ENCODE assay signal across 11 mouse cellular contexts in the genomic region with DNA sequence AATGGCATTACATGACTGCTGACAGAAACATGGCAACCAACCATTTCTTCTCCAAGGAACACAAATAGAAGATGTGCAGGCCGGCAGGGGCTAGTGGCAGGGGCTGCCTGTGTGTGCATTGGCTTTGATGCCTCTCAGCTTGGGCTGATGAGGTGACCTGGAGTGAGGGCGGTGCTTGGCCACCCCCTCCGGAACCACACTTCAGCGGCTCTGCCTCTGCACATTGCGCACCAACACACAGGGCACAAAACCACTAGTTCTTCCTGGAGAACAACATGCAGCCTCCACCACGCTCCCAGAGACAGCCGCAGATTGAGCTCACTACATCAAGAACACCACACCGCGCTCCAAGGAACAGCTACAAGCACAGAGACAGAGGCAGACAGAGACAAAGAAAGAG. TPM values are rescaled to one million over a fixed set of nuclear protein-coding genes. Genes with fewer than 3 reads are reported as not detected.
DNase-seq lines count a peak whose midpoint lies in the region; ATAC-seq and TF ChIP-seq lines count a peak whose summit lies in the region.
"Had no signal": no experiment of that assay in that cellular context is flagged by ENCODE, and none has a peak within 500 bp of the region (broad histone marks: within the 10 kb centered on the region; RNA-seq: fewer than 3 reads in every experiment).

No protein-coding gene starts in this region.

- no peak overlapping the region for H3K4me2 ChIP-seq in kidney, embryonic 15.5 days

- TF ChIP-seq CTCF in cerebellum, adult 2 months (IDR thresholded peaks at IDR 0.05; ENCODE audit: borderline replicate concordance, insufficient read depth, low read depth, low read length) = no peak
- TF ChIP-seq CTCF in testis, adult 2 months (IDR thresholded peaks at IDR 0.05; ENCODE audit: control insufficient read depth, insufficient read depth, insufficient replicate concordance, low read depth, low read length) = no peak

- H3K27me3 ChIP-seq in cerebellum, adult 2 months (ENCODE audit: control insufficient read depth, insufficient read depth, low read length) = no peaks in the 10 kb centered on the region
- no peaks in the 10 kb centered on the region for H3K27me3 ChIP-seq in kidney, embryonic 15.5 days
- H3K27me3 ChIP-seq in testis, adult 2 months (ENCODE audit: control insufficient read depth, insufficient read depth, low read length) = no peaks in the 10 kb centered on the region

- H3K36me3 ChIP-seq in kidney, embryonic 15.5 days = peaks cover 95% of the 10 kb centered on the region
- H3K36me3 ChIP-seq in testis, adult 2 months (ENCODE audit: control insufficient read depth, insufficient read depth, low read length) = peaks cover 12% of the 10 kb centered on the region

- DNase-seq in cerebellum, adult 11-12 months = peak; percentile 27
- DNase-seq in cerebellum, adult 2 months = no peak
- DNase-seq in kidney, adult 11 months = no peak
- DNase-seq in testis, postnatal 14 days (ENCODE audit: low spot score) = no peak
- no peak for DNase-seq in adrenal gland, postnatal 25 days
- DNase-seq: gastrocnemius, postnatal 25 days; kidney, adult 9 months had no signal

- no peaks in the 10 kb centered on the region for H3K9me3 ChIP-seq in kidney, embryonic 15.5 days (replicated peaks)

- no peak for TF ChIP-seq POLR2A in cerebellum, adult 2 months (IDR thresholded peaks at IDR 0.05; ENCODE audit: borderline replicate concordance, insufficient read depth, low read length)
- no peak for TF ChIP-seq POLR2A in testis, adult 2 months (IDR thresholded peaks at IDR 0.05; ENCODE audit: control insufficient read depth, low read depth, low read length)

- H3K27ac ChIP-seq in cerebellum, adult 2 months (ENCODE audit: insufficient read depth, low read length) = no peak overlapping the region
- 0 out of 2 replicates have a peak overlapping the region, but pooled peaks have one; percentile 20 for H3K27ac ChIP-seq in kidney, embryonic 15.5 days
- H3K27ac ChIP-seq in testis, adult 2 months (ENCODE audit: control insufficient read depth, insufficient read depth, low read depth, low read length) = 0 out of 2 replicates have a peak overlapping the region, but pooled peaks have one; percentile 3

- WGBS in cerebellum, adult 2 months = 38% methylated on average over 9 of the region's 9 CpGs
- WGBS in kidney, embryonic 15.5 days = 83% methylated on average over 9 of the region's 9 CpGs

- H3K9ac ChIP-seq in kidney, embryonic 15.5 days = no peak overlapping the region; the same call in 1 of the 2 replicates

- ATAC-seq in kidney, embryonic 15.5 days (replicated peaks; ENCODE audit: low FRiP score) = no peak
- no peak for ATAC-seq in erythroblast, adult 5-6 weeks (replicated peaks; ENCODE audit: low FRiP score, poor library complexity, severe bottlenecking)
- ATAC-seq: lung, postnatal 0 days had no signal

- H3K4me1 ChIP-seq in cerebellum, adult 2 months (ENCODE audit: control insufficient read depth, insufficient read depth, low read length) = peaks cover 34% of the 10 kb centered on the region
- H3K4me1 ChIP-seq in kidney, embryonic 15.5 days = peaks cover 88% of the 10 kb centered on the region
- no peaks in the 10 kb centered on the region; the same call in 1 of the 2 replicates for H3K4me1 ChIP-seq in testis, adult 2 months (ENCODE audit: control insufficient read depth, insufficient read depth, low read length)

- no peak overlapping the region for H3K4me3 ChIP-seq in cerebellum, adult 2 months (replicated peaks; ENCODE audit: insufficient read depth, low read depth, low read length)
- H3K4me3 ChIP-seq in kidney, embryonic 15.5 days (replicated peaks) = no peak overlapping the region
- H3K4me3 ChIP-seq in testis, adult 2 months (ENCODE audit: control insufficient read depth, low read depth, low read length) = no peak overlapping the region

RNA-seq across cellular contexts. Expression of a gene that starts 7.9 kb away (rescaled TPM):
- polyA plus RNA-seq in cerebellum, adult 2 months (2012; rRNA removed) = 366 and 379 TPM in 2 replicates
- 264 and 265 TPM in 2 replicates for polyA plus RNA-seq in kidney, embryonic 15.5 days (2015; fragmentation: Nextera tagmentation; extraction: Ambion mirVana)
- polyA plus RNA-seq in testis, adult 2 months (2012; rRNA removed) = 162 and 200 TPM in 2 replicates
- 98.6 and 172 TPM in 2 replicates for total RNA-seq in erythroblast, adult 5-6 weeks (2015; ENCODE audit: low replicate concordance)
- total RNA-seq in erythroblast, adult 5-6 weeks (2017; ENCODE audit: low replicate concordance) = 98.1 and 140 TPM in 2 replicates
- total RNA-seq in adrenal gland, postnatal 25 days (2021) = 423 and 491 TPM in 2 replicates

RNA-seq across cellular contexts. Expression of a gene that starts 8.8 kb away (rescaled TPM):
- 106 and 115 TPM in 2 replicates for polyA plus RNA-seq in cerebellum, adult 2 months (2012; rRNA removed)
- 154 and 164 TPM in 2 replicates for polyA plus RNA-seq in kidney, embryonic 15.5 days (2015; fragmentation: Nextera tagmentation; extraction: Ambion mirVana)
- 124 and 147 TPM in 2 replicates for polyA plus RNA-seq in testis, adult 2 months (2012; rRNA removed)
- total RNA-seq in erythroblast, adult 5-6 weeks (2015; ENCODE audit: low replicate concordance) = 36.6 and 59.0 TPM in 2 replicates
- 23.2 and 31.8 TPM in 2 replicates for total RNA-seq in erythroblast, adult 5-6 weeks (2017; ENCODE audit: low replicate concordance)
- total RNA-seq in adrenal gland, postnatal 25 days (2021) = 445 and 492 TPM in 2 replicates

RNA-seq across cellular contexts. Expression of a gene that starts 17.5 kb away (rescaled TPM):
- 6.9 and 8.3 TPM in 2 replicates for polyA plus RNA-seq in cerebellum, adult 2 months (2012; rRNA removed)
- 12.0 and 32.1 TPM in 2 replicates for polyA plus RNA-seq in kidney, embryonic 15.5 days (2015; fragmentation: Nextera tagmentation; extraction: Ambion mirVana)
- 13.8 and 17.5 TPM in 2 replicates for polyA plus RNA-seq in testis, adult 2 months (2012; rRNA removed)
- 1.7 TPM in 1 of 2 replicates, not detected in the other for total RNA-seq in erythroblast, adult 5-6 weeks (2015; ENCODE audit: low replicate concordance)
- 2.4 TPM in 1 of 2 replicates, not detected in the other for total RNA-seq in erythroblast, adult 5-6 weeks (2017; ENCODE audit: low replicate concordance)
- 14.4 and 17.6 TPM in 2 replicates for total RNA-seq in adrenal gland, postnatal 25 days (2021)

RNA-seq across cellular contexts. Expression of a gene that starts 27.4 kb away (rescaled TPM):
- 3.0 and 3.1 TPM in 2 replicates for polyA plus RNA-seq in cerebellum, adult 2 months (2012; rRNA removed)
- 6.2 and 7.4 TPM in 2 replicates for polyA plus RNA-seq in kidney, embryonic 15.5 days (2015; fragmentation: Nextera tagmentation; extraction: Ambion mirVana)
- polyA plus RNA-seq in testis, adult 2 months (2012; rRNA removed) = 1.1 and 1.6 TPM in 2 replicates
- total RNA-seq in erythroblast, adult 5-6 weeks (2015; ENCODE audit: low replicate concordance) = 21.1 and 25.0 TPM in 2 replicates
- total RNA-seq in erythroblast, adult 5-6 weeks (2017; ENCODE audit: low replicate concordance) = 9.9 and 13.4 TPM in 2 replicates
- 2.9 and 3.1 TPM in 2 replicates for total RNA-seq in adrenal gland, postnatal 25 days (2021)

RNA-seq across cellular contexts. Expression of a gene that starts 47.5 kb away (rescaled TPM):
- polyA plus RNA-seq in cerebellum, adult 2 months (2012; rRNA removed) = 0.16 TPM in 1 of 2 replicates, not detected in the other
- polyA plus RNA-seq in kidney, embryonic 15.5 days (2015; fragmentation: Nextera tagmentation; extraction: Ambion mirVana) = 1.9 and 3.1 TPM in 2 replicates
- polyA plus RNA-seq in testis, adult 2 months (2012; rRNA removed) = 1.4 and 1.7 TPM in 2 replicates
- not detected in 2 replicates for total RNA-seq in erythroblast, adult 5-6 weeks (2015; ENCODE audit: low replicate concordance)
- not detected in 2 replicates for total RNA-seq in erythroblast, adult 5-6 weeks (2017; ENCODE audit: low replicate concordance)
- not detected in 2 replicates for total RNA-seq in adrenal gland, postnatal 25 days (2021)
- total RNA-seq: gastrocnemius, postnatal 25 days had no signal
